Mouse (Mus musculus) adrenal gland, adult (tissue): Measurements from ENCODE around the gene Igll1.
A peak's percentile ranks its signal among the peaks of the same experiment; 100 is the strongest.

Experiments used
- DNase-seq, 2 experiments: peaks; one replicate each; pipeline ENCODE4 v3.0.0; 2022 to 2023; ENCODE audit warnings: low spot score in 1 of 2; ENCODE audit not compliant: inconsistent age in 2 of 2

Gene Igll1

DNA sequence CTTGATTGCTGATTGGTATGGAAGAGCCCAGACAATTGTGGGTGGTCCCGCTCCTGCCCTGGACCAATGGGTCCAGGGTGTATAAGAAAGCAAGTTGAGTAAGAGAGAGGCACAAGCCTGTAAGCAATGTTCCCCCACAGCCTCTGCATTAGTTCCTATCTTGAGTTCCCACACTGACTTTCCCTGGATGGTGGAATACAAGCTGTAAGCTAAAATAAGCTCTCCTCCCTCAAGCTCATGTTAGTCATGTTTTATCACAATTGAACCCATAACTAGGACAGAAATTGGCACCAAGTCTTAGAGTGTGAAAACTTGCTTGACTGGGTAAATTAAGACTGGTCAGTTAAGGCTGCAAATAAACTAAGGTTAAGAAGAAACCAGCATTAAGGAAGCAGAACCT lies 8.2 kb downstream of the Igll1 start:
- no peak for DNase-seq

GRCm38 (mm10) chr16:16854836-16855235 lies 8.9 kb downstream of the Igll1 start:
- peak; percentile 54 to 88 for DNase-seq

DNA sequence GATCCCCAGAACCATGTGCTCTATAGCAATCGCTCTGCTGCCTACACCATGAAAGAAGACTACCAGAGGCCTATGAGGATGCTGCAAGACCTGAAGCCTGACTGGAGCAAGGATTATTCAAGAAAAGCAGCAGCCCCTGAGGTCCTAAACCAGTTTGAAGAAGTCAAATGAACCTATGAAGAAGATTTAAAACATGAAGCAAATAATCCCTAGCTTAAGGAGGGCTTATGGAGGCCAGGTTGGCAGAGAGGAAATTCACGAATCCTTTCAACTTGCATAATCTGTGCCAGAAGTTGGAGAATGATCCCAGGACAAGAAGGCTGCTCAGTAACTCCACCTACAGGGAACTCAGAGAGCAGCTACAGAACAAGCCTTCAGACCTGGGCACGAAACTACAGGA lies 11.4 kb downstream of the Igll1 start:
- no peak for DNase-seq

- DNase-seq = no peak
Observed at GRCm38 (mm10) chr16:16849196-16849595, 14.6 kb downstream of the Igll1 start.

GRCm38 (mm10) chr16:16829671-16830070 lies 34.1 kb downstream of the Igll1 start:
- DNase-seq = no peak

DNA sequence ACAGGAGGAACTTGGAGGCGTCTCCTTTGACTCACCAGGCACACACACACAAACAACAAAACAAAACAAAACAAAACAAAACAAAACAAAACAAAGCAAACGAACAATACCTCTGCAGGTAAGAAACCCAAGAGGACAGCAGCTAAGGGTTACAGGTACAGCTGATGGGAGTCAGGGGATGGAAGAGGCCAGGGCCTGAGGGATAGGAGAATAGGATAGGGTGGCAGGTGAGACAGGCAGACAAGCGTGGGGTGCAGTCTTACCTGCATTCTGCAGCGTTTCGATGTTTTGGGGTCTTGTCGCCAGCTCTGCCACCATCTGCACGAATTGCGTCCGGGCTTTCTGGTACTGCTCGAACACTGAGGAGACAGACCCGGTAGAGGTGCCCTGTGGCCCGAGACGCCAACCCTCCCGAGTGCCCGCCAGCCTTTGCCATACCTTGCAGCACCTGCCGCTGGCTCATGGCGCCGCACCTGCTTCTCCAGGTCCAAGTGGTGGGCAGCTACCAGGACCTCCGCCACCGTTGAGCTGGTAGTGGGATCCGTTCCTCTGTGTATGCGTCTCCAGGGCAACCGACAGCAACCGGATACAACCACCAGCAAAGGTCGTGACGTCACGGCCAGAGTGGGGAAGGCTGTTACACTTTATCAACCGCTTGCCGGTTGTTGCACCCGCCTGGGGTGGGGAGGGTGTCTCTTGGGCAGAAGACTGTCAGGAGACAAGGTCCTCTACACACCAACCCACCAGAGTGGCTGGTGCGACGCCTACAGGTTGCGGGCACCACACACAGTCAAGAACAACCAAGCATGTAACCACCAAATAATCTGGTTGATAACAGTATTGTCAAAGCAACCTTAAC lies 34.8 kb downstream of the Igll1 start, which contains the start of gene Spag6l:
Spag6l (minus strand) TSS at position 700 of the 859 bp plus-strand sequence.
- DNase-seq = peak; percentile 8 to 62

DNA sequence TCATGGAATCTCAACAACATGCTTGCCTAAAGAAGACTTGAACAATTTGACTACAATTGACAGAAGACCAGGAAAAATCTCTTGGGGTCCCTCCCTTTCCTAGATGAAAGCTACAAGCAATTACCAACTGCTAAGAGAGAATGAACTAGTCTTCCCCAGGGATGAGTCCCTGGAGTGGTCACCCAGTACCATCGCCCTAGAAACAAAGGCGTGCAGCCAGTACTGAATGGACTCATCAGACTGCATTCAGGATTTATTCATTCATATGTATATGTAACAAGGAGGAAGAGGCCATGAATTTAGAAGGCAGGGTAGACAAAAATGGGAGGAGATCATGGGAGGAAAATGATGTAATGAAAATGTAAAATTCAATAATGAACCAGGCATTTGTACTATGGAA lies 37.6 kb downstream of the Igll1 start:
- no peak for DNase-seq

GRCm38 (mm10) chr16:16825476-16825875 lies 38.3 kb downstream of the Igll1 start:
- DNase-seq = no peak
